Mouse (Mus musculus): ENCODE results near the gene Usp54.

DNA sequence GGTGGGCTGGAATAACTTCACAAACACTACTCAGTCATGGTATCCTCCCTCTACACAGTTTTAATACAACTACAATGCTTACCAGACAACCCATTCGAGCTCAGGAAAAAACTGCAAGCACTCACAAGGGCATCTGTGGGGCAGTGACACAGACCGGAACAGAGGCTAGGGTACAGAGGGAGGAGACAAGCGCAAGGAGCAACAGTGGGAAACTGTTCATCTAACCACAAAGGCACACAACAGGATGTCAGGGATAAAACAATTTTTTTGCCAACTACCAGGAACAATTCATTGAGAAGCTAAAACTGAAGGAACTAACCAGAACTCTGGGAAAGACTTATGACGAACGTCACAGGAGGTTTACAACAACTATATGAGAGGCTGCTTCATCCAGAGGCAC, 22.7 kb downstream of the Usp54 start:
- no peak for TF ChIP-seq CTCF (conservative IDR thresholded peaks at IDR 0.05; ENCODE audit: low read length)
- TF ChIP-seq POU5F1 (IDR thresholded peaks at IDR 0.05; ENCODE audit: borderline replicate concordance, low read length): no peak
- TF ChIP-seq NANOG (IDR thresholded peaks at IDR 0.05; ENCODE audit: borderline replicate concordance, low read length): no peak

All from E14TG2a.4 (cell line).